Mouse (Mus musculus): ENCODE results near the gene 2310039H08Rik. TPM values are rescaled to one million over a fixed set of nuclear protein-coding genes. Genes with fewer than 3 reads are reported as not detected.

Gene 2310039H08Rik
- polyA plus RNA-seq, 1 experiment from 2014 or later: 117 TPM

GRCm38 (mm10) chr17:46741305-46741704 lies 31.1 kb upstream of the 2310039H08Rik start:
- ATAC-seq (ENCODE audit: low FRiP score, low TSS enrichment) (no peak), DNase-seq (ENCODE audit: low spot score) (no peak)
- H3K9me3 ChIP-seq (ENCODE audit: control insufficient read depth, low read length): no peaks in the 10 kb centered on the region
- 96% methylated on average over 6 of the region's 6 CpGs for WGBS
- no peak overlapping the region for H3K27ac ChIP-seq (replicated peaks)
- TF ChIP-seq CTCF (IDR thresholded peaks at IDR 0.05; ENCODE audit: low read depth): no peak
- no peak for TF ChIP-seq EP300 (optimal IDR thresholded peaks at IDR 0.05)
- H3K9ac ChIP-seq (ENCODE audit: low read length): no peak overlapping the region
- H3K4me1 ChIP-seq (replicated peaks; ENCODE audit: control insufficient read depth, insufficient read depth): no peaks in the 10 kb centered on the region
- H3K4me3 ChIP-seq (ENCODE audit: low read depth, low read length): no peak overlapping the region
- H3K4me2 ChIP-seq (replicated peaks; ENCODE audit: low read depth): no peak overlapping the region
- no peaks in the 10 kb centered on the region for H3K27me3 ChIP-seq (ENCODE audit: control insufficient read depth, insufficient read depth, low read length)
- H3K36me3 ChIP-seq (ENCODE audit: control insufficient read depth, insufficient read depth, low read length): peaks cover 7% of the 10 kb centered on the region; the same call in 1 of the 2 replicates

- Histone ChIP-seq H3K27me3 (ENCODE audit: control insufficient read depth, insufficient read depth, low read length) (no peaks in the 10 kb centered on the region), H3K27ac (replicated peaks) (no peak overlapping the region), H3K4me3 (ENCODE audit: low read depth, low read length) (no peak overlapping the region), H3K9ac (ENCODE audit: low read length) (no peak overlapping the region), H3K4me2 (replicated peaks; ENCODE audit: low read depth) (no peak overlapping the region), H3K36me3 (ENCODE audit: control insufficient read depth, insufficient read depth, low read length) (peaks cover 7% of the 10 kb centered on the region; the same call in 1 of the 2 replicates), H3K9me3 (ENCODE audit: control insufficient read depth, low read length) (no peaks in the 10 kb centered on the region), H3K4me1 (replicated peaks; ENCODE audit: control insufficient read depth, insufficient read depth) (no peaks in the 10 kb centered on the region)
- no peak for TF ChIP-seq CTCF (IDR thresholded peaks at IDR 0.05; ENCODE audit: low read depth)
- no peak for TF ChIP-seq EP300 (optimal IDR thresholded peaks at IDR 0.05)
- DNase-seq (ENCODE audit: low spot score): no peak
- ATAC-seq (ENCODE audit: low FRiP score, low TSS enrichment): no peak
- WGBS: 86% methylated on average over 9 of the region's 9 CpGs
Measured at GRCm38 (mm10) chr17:46742986-46743385, 29.4 kb upstream of the 2310039H08Rik start.

- ATAC-seq (ENCODE audit: low FRiP score, low TSS enrichment): no peak
- 86% methylated on average over 2 of the region's 2 CpGs for WGBS
Measured at GRCm38 (mm10) chr17:46745506-46745905, 26.9 kb upstream of the 2310039H08Rik start.

GRCm38 (mm10) chr17:46747234-46747633 lies 25.2 kb upstream of the 2310039H08Rik start:
- Histone ChIP-seq H3K36me3 (ENCODE audit: control insufficient read depth, insufficient read depth, low read length) (peaks cover 3% of the 10 kb centered on the region; the same call in 1 of the 2 replicates), H3K9me3 (ENCODE audit: control insufficient read depth, low read length) (no peaks in the 10 kb centered on the region), H3K27me3 (ENCODE audit: control insufficient read depth, insufficient read depth, low read length) (no peaks in the 10 kb centered on the region), H3K4me1 (replicated peaks; ENCODE audit: control insufficient read depth, insufficient read depth) (peaks cover 3% of the 10 kb centered on the region), H3K27ac (replicated peaks) (no peak overlapping the region), H3K4me2 (replicated peaks; ENCODE audit: low read depth) (no peak overlapping the region), H3K4me3 (ENCODE audit: low read depth, low read length) (no peak overlapping the region), H3K9ac (ENCODE audit: low read length) (no peak overlapping the region)
- no peak for DNase-seq (ENCODE audit: low spot score)
- 71% methylated on average over 8 of the region's 8 CpGs for WGBS
- TF ChIP-seq EP300 (optimal IDR thresholded peaks at IDR 0.05) (no peak), CTCF (IDR thresholded peaks at IDR 0.05; ENCODE audit: low read depth) (no peak)
- ATAC-seq (ENCODE audit: low FRiP score, low TSS enrichment): no peak

More at GRCm38 (mm10) chr17:46745506-46745905, 26.9 kb upstream of the 2310039H08Rik start:
- Histone ChIP-seq H3K27me3 (ENCODE audit: control insufficient read depth, insufficient read depth, low read length) (no peaks in the 10 kb centered on the region), H3K9me3 (ENCODE audit: control insufficient read depth, low read length) (no peaks in the 10 kb centered on the region), H3K36me3 (ENCODE audit: control insufficient read depth, insufficient read depth, low read length) (peaks cover 7% of the 10 kb centered on the region; the same call in 1 of the 2 replicates), H3K4me1 (replicated peaks; ENCODE audit: control insufficient read depth, insufficient read depth) (no peaks in the 10 kb centered on the region), H3K9ac (ENCODE audit: low read length) (no peak overlapping the region), H3K4me2 (replicated peaks; ENCODE audit: low read depth) (no peak overlapping the region), H3K4me3 (ENCODE audit: low read depth, low read length) (no peak overlapping the region), H3K27ac (replicated peaks) (no peak overlapping the region)
- TF ChIP-seq CTCF (IDR thresholded peaks at IDR 0.05; ENCODE audit: low read depth) (no peak), EP300 (optimal IDR thresholded peaks at IDR 0.05) (no peak)
- no peak for DNase-seq (ENCODE audit: low spot score)

GRCm38 (mm10) chr17:46747806-46748205 lies 24.6 kb upstream of the 2310039H08Rik start:
- H3K27me3 ChIP-seq (ENCODE audit: control insufficient read depth, insufficient read depth, low read length): no peaks in the 10 kb centered on the region
- no peak overlapping the region for H3K9ac ChIP-seq (ENCODE audit: low read length)
- TF ChIP-seq CTCF (IDR thresholded peaks at IDR 0.05; ENCODE audit: low read depth): no peak
- no peak for TF ChIP-seq EP300 (optimal IDR thresholded peaks at IDR 0.05)
- H3K36me3 ChIP-seq (ENCODE audit: control insufficient read depth, insufficient read depth, low read length): peaks cover 3% of the 10 kb centered on the region; the same call in 1 of the 2 replicates
- H3K4me2 ChIP-seq (replicated peaks; ENCODE audit: low read depth): no peak overlapping the region
- WGBS: 83% methylated on average over 2 of the region's 2 CpGs
- no peaks in the 10 kb centered on the region for H3K9me3 ChIP-seq (ENCODE audit: control insufficient read depth, low read length)
- H3K4me1 ChIP-seq (replicated peaks; ENCODE audit: control insufficient read depth, insufficient read depth): peaks cover 3% of the 10 kb centered on the region
- ATAC-seq (ENCODE audit: low FRiP score, low TSS enrichment) (no peak), DNase-seq (ENCODE audit: low spot score) (no peak)
- no peak overlapping the region for H3K27ac ChIP-seq (replicated peaks)
- no peak overlapping the region for H3K4me3 ChIP-seq (ENCODE audit: low read depth, low read length)

- H3K9ac ChIP-seq (ENCODE audit: low read length): no peak overlapping the region
- H3K4me2 ChIP-seq (replicated peaks; ENCODE audit: low read depth): no peak overlapping the region
- WGBS: 93% methylated on average over 5 of the region's 5 CpGs
- TF ChIP-seq EP300 (optimal IDR thresholded peaks at IDR 0.05): no peak
- TF ChIP-seq CTCF (IDR thresholded peaks at IDR 0.05; ENCODE audit: low read depth): no peak
- H3K4me3 ChIP-seq (ENCODE audit: low read depth, low read length): no peak overlapping the region
- no peaks in the 10 kb centered on the region for H3K27me3 ChIP-seq (ENCODE audit: control insufficient read depth, insufficient read depth, low read length)
- DNase-seq (ENCODE audit: low spot score): no peak
- 0 out of 2 replicates have a peak, but pooled peaks cover 3% of the 10 kb centered on the region for H3K36me3 ChIP-seq (ENCODE audit: control insufficient read depth, insufficient read depth, low read length)
- H3K4me1 ChIP-seq (replicated peaks; ENCODE audit: control insufficient read depth, insufficient read depth): peaks cover 3% of the 10 kb centered on the region
- H3K9me3 ChIP-seq (ENCODE audit: control insufficient read depth, low read length): no peaks in the 10 kb centered on the region
- ATAC-seq (ENCODE audit: low FRiP score, low TSS enrichment): no peak
- no peak overlapping the region for H3K27ac ChIP-seq (replicated peaks)
Measured at GRCm38 (mm10) chr17:46749282-46749681, 23.2 kb upstream of the 2310039H08Rik start.
